Comparison of ENCODE assay signal across 25 mouse cellular contexts in genomic region chr4:94995862-94996261, GRCm38 (mm10).
"Had no signal": no experiment of that assay in that cellular context is flagged by ENCODE, and none has a peak within 500 bp of the region (broad histone marks: within the 10 kb centered on the region; RNA-seq: fewer than 3 reads in every experiment).

No protein-coding gene starts in this region.

- H3K36me3 ChIP-seq: heart, embryonic 10.5 days; heart, embryonic 12.5 days; hindbrain, embryonic 10.5 days; hindbrain, embryonic 12.5 days; intestine, embryonic 15.5 days; limb, embryonic 10.5 days; limb, embryonic 12.5 days had no signal

- H3K27ac ChIP-seq: gastrocnemius, adult 2 months; heart, embryonic 10.5 days; hindbrain, embryonic 10.5 days; hindbrain, embryonic 12.5 days; hindbrain, embryonic 14.5 days; intestine, embryonic 15.5 days; layer of hippocampus, adult 2 months; left cerebral cortex, adult 2 months; limb, embryonic 10.5 days; limb, embryonic 12.5 days had no signal

- H3K4me3 ChIP-seq: gastrocnemius, adult 2 months; heart, embryonic 10.5 days; heart, embryonic 12.5 days; hindbrain, embryonic 10.5 days; hindbrain, embryonic 12.5 days; intestine, embryonic 15.5 days; layer of hippocampus, adult 2 months; left cerebral cortex, adult 2 months; limb, embryonic 10.5 days; limb, embryonic 12.5 days had no signal

- H3K27me3 ChIP-seq: heart, embryonic 12.5 days; hindbrain, embryonic 12.5 days; intestine, embryonic 15.5 days; limb, embryonic 12.5 days had no signal

- DNase-seq: gastrocnemius, adult 2 months; gastrocnemius, postnatal 10 days; gastrocnemius, postnatal 25 days; heart, adult 18-20 months; heart, postnatal 10 days; heart, postnatal 4 days; kidney, adult 18-20 months; kidney, adult 8-10 months; kidney, postnatal 10 days; kidney, postnatal 25 days; kidney, postnatal 4 days; liver had no signal

- ATAC-seq: hindbrain, embryonic 16.5 days; inflammation-experienced regulatory T-cells, adult 6 months; intestine, embryonic 15.5 days; intestine, postnatal 0 days had no signal

- H3K9ac ChIP-seq: heart, embryonic 12.5 days; hindbrain, embryonic 12.5 days; hindbrain, embryonic 14.5 days; intestine, embryonic 15.5 days; limb, embryonic 12.5 days had no signal

- H3K4me2 ChIP-seq: heart, embryonic 12.5 days; hindbrain, embryonic 12.5 days; hindbrain, embryonic 14.5 days; intestine, embryonic 15.5 days; limb, embryonic 12.5 days had no signal

- H3K4me1 ChIP-seq: heart, embryonic 10.5 days; heart, embryonic 12.5 days; hindbrain, embryonic 10.5 days; hindbrain, embryonic 12.5 days; intestine, embryonic 15.5 days; limb, embryonic 10.5 days had no signal

- H3K9me3 ChIP-seq: heart, embryonic 10.5 days; heart, embryonic 12.5 days; hindbrain, embryonic 10.5 days; hindbrain, embryonic 12.5 days; intestine, embryonic 15.5 days; limb, embryonic 10.5 days; limb, embryonic 12.5 days had no signal
